Mouse (Mus musculus) testis, adult 2 months (tissue): ENCODE measurements around the gene Umad1.

Experiments used
- CTCF ChIP-seq: fragments of 200-500 bp; IDR thresholded peaks from 2 replicates; pipeline ENCODE4 v1.5.1; 2012; ENCODE audit warnings: low read depth, mild to moderate bottlenecking, inconsistent platforms, low read length, moderate library complexity; ENCODE audit not compliant: control insufficient read depth, insufficient read depth, insufficient replicate concordance
- POLR2A ChIP-seq: fragments of 200-500 bp; IDR thresholded peaks from 2 replicates; pipeline ENCODE4 v1.6.1; 2012; ENCODE audit warnings: low read depth, mild to moderate bottlenecking, inconsistent platforms, low read length, moderate library complexity; ENCODE audit not compliant: control insufficient read depth

DNA sequence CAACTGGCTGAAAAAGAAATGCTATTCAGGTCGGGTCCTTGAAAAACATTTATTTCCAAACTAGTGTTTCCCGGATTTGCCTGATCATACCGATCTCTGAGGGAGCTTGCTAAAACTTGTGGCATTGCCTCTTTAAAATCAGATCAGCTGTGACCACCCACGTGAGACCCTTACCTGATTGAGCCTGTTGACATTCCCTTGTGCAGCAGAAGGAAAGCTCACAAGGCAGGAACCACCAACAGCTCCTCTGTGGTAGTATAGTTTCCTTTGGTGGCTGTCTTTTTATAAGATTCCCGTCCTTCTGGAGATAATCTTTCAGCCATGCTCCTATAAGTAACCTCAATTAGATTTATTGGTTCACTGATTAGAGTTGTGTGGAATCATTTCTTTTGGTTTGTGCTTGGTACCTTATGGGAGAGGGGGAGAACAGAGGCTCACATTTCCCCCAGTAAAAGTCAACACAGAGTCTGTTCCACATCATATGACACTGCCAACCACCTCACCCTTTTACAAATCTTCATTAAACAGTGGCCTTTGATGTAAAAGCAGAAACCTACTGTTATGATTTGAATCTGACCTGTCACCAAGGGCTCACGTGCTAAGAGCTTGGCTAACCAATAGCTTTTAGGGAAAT lies 238.3 kb downstream of the Umad1 start:
- TF ChIP-seq CTCF, result no peak
- TF ChIP-seq POLR2A, result no peak
